Mouse (Mus musculus) kidney, postnatal 14 days (tissue): ENCODE data around the gene Aplnr.

Experiments used
- DNase-seq: peaks from one replicate; pipeline ENCODE4 v3.0.0; 2022; ENCODE audit warnings: mixed read lengths

The Aplnr gene

DNA sequence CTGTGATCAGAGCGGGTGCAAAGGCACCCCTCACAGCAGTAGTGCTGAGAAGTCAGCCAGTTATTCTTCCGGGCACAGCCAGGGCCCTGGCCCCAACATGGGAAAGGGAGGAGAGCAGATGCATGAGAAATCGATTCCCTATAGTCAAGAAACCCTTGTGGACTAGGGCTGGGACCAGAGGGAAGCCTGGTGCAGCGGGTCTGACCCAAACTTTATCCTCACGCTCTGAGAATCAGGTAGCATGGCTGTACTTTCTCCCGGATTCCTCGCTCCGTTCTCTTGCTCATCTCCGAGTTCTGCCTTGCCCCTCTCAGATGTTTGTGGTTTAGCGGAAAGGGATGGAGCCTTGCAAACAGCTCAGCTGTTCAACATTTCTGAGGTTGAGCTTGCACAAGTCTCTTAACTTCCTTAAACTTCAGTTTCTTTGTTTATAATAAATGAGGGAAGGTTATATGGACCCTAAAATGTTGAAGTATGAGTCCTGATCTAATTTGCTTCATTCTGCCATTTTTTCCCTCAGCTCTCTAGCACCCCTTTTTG is 1.6 kb downstream of the Aplnr start:
- DNase-seq, result no peak

DNA sequence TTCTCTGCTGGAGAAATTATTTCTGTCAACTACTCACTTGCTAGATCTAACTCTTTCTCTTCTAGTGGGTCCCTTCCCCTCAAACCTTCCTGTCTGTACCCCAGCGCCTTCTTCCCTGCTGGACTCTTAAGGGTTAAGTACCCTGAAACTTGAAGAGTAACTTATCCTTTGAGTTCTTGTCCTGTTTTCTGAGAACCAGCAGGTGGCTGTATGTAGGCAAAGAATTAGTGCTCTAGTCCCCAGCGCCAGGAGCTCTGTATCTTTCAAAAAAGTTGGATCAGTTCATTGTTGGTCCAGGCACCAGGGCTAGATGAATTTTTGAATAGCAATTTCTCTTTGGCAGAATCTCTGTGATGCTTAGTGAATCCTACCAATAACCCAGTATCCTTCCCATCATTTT is 2.1 kb downstream of the Aplnr start:
- DNase-seq, result no peak

DNA sequence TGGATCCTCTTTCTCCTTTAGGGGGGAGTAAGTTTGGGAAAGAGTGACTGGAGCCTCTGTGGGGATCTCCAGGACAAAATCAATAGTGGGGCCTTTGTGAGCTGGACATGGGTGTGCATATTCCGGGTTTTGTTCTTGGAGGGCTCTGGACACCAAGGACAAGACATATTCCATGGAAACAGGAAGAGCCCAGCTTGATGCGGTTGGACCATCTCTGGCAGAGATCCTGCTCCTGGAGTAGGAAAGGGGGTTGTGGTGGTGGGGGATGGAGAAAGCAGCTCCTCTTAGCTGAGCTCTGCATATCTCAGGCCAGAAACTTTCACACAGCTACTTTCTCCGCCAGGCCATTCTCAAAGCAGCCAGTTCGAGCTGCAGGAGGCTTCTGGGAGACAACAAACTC is 3.4 kb downstream of the Aplnr start:
- DNase-seq, result no peak

DNA sequence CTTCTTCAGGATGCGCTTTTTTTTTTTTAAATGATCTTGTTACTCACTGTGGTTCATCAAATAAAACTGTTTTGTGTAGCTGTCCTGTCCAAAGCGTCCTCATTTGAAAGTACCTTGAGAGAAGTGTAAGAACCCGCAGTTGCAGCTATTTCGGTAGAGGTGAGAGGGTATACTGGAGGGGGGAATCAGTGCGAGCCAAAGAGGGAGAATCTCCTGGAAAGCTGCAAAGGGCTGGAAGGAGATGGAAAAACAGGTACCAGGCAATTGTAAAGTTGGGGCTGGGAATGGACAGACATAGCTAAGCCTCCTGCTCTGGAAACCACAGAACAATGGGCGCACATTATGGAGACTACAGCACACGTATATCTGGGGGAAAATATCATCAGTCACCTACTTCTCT is 3.8 kb downstream of the Aplnr start:
- DNase-seq, result no peak

DNA sequence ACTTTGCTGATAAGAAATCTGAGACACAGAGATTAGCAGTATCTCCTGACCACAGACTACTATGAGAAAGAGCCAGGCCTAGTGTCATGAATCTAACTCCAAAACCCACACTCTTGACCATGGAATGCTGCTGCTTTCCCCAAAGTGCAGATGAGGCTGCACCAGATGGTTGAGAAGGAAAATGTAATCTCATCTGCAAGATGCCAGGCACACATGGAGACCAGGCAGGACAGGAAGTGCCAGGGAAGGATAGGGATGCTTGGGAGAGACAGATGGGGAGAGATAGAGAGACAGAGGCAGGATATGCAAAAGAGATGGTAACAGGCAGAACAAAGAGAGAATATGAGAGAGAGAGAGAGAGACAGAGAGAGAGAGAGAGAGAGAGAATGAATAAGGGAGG is 4.8 kb downstream of the Aplnr start:
- no peak for DNase-seq

DNA sequence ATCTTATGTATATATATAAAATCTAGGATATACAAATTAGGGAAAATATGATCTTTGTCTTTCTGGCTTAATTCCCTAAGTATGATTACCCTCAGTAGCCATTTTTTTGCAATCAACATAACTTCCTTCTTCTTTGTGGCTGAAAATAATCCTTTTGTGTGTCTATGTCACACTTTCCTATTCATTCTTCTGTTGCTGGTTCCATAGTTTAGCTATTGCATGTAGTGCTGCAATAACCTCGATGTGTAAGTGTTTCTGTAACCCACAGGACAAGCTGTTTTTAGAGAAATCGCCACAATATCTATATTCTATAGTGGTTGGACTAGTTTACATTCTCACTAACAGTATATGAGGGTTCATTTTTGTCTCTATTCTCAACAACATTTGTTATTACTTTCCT is 8.9 kb downstream of the Aplnr start:
- DNase-seq, result no peak

DNA sequence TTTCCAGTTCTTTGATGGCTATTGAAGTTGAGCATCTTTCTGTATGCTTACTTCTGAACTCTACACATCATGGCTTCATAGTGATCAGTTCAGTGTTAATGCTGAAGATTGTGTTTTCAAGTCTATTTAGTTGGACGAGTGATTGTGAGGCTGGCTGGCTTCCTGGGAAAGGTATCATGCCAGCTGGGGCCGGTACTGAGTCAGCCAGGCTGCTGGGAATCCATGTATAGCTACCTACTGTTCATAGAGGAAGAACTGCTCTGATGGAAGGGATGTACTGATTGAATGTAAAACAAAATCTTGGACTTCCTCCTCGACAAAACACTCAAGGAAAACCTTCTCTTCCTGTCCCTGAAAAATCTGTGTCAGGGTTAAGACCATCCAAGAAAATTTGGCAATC is 9.3 kb downstream of the Aplnr start:
- no peak for DNase-seq

DNA sequence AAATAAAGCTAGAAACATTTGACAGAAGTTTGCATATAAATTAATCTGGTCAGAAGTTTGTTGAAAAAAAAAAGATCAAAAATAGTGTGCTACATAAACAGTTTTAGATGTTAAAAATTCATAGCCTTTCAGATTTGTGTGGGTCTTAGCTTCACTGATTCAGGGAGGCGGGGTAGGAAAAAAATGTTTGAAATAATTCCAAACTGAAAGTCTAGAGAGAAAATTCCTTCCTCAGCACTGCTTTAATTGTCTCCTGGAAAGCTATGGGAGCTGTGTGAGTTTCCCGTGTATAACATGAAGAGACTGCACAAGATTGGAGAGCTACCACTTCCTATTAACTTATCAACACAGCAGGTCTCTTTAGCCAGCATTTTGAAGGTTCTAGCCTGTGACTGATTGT is 11.5 kb downstream of the Aplnr start:
- DNase-seq, result no peak

DNA sequence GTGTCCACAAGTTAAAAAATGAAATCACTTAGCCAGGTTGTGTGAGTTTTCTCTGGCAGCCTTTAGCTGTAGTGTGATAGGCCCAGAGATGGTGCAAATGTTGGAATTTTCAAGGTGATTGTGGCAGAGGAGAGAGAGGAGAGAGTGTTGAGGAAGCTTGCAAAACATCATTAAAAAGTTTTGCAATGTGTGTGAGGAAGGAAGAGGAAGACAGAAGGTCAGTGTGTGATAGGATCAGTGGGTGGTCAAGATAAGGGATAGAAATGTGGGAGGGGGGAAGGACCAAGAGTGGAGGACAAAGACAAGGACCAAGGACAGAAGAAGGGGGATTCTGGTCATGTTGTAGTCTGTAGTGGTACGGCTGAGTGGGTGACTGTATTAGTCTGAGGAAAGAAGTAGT is 14.3 kb downstream of the Aplnr start:
- DNase-seq, result no peak

DNA sequence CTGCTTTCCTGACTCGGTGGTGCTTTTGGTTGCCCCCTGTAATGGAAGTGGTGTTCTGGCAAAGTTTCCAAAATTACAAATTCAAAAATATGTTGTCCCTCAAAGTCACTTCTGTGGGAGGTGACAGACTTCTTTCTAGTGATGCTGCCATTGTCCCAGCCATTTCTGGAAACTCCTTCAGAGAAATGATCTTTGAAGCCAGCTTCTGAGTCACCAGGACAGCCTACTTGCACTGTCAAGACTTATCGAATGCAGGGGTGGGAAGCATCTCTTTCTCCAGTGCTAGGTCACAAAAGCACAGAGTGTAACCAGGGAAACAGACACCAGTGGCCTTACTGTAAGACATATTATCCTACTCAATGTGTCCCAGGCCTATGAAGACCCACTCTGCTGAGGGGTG is 15.2 kb downstream of the Aplnr start:
- DNase-seq, result no peak

DNA sequence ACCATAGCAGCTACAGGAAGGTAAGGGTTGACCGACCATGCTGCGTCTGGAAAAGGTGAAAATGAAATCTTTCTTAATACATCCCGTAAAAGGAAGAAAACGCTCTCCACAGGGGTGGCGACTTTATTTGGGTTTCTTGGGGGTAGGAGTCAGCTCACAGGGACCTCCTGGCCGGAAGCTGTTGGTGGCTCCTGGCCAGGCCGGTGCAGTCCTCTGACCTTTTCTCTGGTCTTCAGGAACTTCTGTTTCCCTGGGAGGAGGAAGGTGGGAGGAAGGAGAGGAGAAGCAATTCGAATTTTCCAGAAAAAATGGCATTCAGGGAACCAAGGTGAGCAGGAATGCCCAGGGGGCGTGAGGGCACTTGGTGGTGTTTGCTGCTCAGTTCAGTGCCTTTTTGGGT is 19.3 kb downstream of the Aplnr start:
- DNase-seq, result peak; percentile 68

DNA sequence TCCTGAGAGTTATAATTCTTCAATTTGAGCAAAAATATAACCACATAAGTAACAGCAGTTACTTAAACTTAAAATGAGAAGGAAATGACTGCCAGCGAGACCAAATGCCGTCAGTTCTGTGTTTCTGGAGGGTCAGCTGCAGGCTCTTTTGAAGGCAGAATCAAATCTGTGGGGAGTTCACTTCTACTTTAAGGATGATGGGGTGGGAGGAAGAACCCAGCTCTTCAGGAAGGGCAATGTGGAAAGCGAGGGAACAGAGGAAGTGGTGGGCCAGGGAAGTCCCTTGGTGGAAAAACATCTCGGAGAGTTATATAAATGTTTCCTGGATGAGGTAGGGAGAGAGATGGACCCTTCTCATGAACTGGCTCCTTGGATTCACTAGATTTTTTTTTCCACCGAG is 20.1 kb downstream of the Aplnr start:
- DNase-seq, result no peak

DNA sequence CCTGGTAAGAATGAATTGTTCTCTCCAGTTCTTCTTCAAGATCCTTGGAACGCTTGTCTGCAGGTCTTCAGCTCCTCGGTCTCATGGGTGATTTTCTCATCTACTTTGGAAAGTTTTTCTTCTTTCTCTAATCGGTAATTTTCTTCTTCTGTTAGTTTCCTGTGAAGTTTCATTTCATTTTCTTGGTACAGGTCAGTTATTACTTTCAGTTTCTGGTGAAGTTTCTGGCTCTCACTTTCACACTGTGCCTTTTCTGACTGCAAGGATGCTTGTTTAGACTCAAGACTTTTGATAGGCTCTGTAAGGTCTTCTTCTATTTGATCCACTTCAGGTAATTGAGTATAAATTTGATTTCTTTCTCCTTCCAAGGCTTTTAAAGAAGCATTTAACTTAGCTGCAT is 21.4 kb downstream of the Aplnr start:
- DNase-seq, result no peak

DNA sequence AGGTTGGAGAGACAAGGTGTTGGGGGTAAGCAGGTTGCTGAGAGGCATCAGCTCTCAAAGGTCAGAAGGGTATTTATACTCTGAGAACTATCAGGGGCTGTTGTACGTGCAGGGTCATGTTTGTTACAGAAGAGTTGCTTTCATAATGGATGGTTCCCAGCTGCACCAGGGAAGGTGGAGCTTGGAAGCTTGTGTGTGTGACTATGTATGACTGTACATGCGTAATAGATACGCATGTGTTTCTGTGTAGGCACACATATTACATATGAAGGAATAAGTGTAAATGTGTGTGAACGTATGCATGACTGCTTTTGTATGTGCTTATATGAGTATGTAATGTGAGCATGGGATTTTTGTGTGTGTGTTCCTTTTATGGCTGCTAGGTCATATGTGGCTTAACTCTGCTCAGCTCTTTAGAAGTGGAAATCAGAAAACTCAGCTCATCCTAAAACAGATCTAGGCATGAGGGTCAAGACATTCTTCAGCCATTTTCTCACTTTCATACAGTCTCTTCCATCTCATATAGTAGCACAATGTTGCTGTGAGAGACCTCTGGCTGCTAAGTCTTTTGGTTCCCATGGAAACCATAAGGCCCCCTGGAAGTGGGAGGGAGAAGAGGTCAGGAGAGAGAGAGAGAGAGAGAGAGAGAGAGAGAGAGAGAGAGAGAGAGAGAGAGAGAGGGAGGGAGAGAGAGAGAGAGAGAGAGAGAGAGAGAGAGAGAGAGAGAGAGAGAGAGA is 25.0 kb downstream of the Aplnr start:
- DNase-seq, result no peak

DNA sequence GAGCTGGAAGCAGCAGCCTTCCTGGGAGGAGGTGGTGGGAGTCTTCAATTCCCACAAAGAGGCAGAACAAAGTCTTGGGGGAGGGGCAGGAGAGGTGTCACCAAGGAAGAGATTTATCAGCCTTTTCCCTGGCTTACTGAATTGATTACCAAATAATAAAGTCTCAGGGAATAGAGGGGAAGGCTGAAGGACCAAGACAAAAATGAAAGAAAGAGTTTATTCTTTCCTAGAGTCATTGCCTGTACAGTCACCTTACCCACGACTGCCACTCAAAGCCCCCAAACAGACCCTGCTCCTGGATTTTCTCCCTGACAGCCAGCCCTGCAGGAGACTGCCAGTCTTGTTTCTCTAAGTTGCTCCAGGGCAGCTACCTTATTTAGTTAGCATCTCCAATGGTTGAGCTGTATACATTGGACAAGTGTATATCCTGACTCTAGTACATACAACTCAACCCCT is 25.6 kb downstream of the Aplnr start:
- DNase-seq, result no peak

DNA sequence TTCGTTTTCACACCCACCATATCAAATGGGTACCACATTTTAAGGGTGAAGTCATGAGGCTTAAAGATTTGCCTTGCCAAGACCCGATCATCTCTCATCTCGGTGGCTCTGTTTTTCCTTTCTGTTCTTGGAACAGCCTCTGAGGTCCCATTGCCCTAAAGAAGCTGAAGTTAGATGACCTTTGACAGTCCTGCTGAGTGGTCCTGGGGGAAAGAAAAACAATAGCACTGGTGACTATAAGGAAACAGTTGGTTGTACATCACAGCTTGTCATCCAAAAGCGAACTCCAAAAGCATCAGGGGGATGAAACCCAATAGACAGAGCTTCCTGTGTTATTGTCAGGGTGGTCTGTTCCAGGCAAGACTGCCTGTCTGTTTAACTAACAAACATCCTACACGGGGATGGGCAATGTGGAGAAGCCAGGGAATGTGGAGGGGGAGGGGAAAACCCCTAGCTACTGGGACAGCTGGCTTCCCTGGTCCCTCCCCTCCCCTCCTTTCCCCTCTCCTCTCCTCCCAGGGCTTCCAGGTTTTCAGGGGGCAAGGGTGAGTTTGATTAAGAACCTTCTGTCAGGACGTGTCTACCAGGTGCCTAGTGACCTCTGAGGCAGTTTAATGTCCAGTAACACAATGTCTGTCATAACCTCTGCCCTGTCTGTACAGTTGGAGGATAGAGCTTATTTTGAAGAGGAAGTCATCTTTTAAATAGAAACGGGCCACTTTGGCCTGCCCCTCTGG is 27.5 kb downstream of the Aplnr start:
- peak; percentile 78 for DNase-seq

DNA sequence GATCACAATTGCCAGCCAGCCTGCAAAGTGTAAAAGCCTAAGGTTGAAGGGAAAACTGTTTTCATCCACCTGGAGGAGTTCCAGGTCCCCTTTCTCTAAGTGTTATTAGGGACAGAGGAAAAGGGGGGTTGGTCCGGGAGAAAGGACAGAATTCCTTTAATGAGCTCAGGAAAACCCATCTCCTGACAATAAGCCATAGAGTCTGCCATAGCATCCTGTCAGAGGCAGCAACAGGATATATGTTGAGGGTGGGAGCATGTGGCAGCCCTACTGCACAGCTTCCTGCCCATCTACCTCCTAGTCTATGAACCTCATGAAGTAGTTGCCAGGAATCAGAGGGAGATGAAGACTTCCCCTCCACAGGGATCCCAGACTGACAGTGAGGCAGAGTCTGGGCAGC is 31.6 kb downstream of the Aplnr start:
- peak; percentile 54 for DNase-seq

DNA sequence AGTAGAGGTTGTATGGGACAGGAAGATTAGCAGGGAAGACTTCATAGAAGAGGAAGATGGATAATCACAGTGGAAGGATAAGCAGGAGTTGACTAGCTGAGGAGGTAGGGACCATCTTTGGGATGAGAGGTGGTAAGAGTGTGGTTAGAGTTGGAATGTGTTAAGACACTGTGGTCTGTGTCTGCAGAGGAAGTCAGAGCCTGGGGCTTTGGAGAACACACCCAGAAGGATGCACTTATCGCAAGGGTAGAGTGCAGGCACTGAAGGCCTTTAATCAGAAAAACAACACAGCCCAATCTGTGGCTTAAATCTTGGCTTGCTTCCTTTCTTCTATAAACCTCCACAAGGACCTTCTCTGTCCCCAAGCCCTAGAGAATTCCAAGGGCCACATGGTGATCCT is 32.3 kb downstream of the Aplnr start:
- DNase-seq, result no peak

DNA sequence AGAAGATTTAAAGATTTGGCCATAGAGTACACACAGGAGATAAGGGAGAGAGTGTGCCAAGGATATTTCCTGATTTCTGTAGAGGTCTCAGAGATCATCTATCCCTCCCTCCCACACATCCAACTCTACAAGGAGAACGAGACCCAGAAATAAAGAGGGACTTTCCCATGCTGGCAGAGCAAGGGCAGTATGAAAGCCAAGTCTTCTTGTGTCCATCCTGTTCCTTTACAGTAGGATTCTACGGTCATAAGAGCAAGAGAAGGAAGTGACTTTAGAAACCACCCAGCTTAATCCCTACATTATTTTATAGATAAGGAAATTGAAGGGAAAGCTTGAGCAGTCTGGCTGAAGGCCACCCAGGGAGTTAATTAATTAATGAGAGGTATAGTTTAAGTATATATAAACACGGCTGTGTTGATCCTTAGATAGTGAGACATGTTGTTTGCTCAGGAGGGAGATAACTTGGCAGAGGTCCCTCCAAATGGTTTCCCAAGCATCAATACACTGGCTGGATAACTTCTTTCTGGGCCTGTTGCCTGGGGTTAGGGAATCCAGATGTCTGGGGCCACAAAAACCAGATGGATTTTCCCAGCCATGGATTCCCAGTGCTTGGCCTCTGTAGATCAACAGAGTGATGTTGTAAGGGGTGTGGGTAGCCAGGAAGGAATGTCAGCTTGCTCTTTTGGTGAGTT is 36.2 kb downstream of the Aplnr start:
- DNase-seq, result peak; percentile 11

DNA sequence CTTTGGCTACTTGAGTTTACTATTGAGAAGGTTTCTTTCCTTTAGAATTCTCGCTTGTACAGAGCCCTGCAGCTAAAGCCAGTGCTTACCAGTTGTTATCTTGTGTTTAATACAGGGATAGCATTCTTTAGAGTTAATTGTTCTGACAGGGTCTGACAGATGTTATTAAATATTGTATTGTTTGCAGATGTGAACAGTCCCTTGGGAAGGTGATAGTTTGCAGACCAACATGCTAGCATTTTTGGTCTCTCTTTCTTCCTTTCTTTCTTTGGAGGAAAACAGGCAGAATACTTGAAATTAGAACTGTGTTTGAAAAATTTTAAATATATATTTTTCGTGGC is 36.7 kb downstream of the Aplnr start:
- DNase-seq, result no peak

DNA sequence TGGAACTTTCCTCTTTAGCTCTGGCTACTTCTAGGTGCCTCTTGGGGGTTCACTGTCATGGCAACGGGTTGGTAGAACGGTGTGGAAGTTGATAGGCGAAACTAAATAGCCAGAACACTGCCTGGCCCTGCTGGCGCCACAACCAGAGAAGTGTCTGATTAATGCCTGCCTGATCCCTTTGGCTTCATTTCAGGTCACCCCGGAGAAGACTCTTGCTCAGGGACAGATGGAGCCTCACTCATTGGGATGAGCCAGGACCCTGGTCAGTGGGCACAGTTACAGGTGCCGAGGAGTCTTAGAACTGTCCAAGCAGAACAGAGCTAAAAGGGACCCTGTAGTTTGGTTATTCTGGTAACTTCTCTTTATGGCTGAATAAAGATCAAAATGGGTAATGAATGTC is 37.5 kb downstream of the Aplnr start:
- DNase-seq, result no peak

DNA sequence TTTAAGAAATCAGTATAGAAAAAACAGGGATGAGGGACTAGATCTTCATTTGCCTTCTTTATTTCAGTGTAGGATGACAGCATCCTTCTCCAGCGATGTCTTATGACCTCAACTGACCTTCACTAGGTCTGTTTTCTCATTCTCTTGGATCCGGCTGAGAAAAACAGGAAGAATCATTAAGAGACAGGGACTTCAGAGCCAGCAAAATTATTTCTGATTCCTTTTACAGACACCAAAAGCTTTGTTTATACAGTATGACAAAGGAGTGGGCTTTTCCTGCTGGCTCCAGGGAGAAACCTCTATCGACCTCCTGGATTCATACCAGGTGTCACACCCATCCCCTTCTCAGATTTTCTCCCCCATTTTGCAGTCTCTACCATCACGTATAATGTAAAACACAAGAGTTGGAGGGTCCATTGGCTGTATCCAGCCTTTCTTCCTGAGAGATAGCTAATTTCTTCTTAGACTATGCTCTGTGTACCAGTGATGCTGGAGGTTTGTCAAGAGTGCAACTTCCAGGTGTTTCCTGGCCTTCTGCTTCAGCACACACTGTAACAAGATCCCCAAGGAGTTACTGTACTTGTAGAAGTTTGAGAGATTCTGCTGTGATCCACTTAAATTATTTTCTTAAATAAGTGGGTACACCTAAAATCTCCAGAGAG is 42.2 kb downstream of the Aplnr start:
- peak; percentile 20 for DNase-seq

DNA sequence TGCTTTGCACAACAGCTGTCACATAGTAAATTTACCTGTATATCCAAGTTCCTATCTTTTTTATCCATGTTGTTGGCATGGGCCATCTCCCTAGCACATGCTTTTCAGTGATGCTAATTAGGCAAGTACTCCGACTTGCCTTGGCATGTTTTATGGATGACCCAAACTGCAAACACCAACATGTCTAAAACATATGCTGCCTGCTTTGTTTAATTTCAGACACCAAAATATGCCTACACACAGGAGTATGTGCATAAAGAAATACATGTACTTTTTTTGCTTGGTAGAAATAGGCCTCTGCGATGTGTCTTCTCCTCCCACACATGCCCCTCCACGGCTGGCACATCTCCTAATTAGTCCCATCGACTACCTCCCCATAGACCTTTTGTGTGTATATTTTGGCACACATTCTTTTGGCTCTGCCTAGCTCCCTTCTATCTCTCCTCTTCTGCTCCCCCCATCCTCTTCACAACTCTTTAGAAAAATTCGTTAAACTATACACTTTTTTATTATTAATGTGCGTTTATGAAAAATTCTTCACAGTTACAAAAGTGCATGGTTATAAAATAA is 51.6 kb downstream of the Aplnr start:
- DNase-seq, result no peak
